Mouse (Mus musculus) small intestine, adult 2 months (tissue): ENCODE data around the gene 1700010I14Rik.

Source experiments
- CTCF ChIP-seq: fragments of 200-500 bp; IDR thresholded peaks from 2 replicates; pipeline ENCODE4 v1.5.1; 2012; ENCODE audit warnings: low read depth, mild to moderate bottlenecking, control low read depth, inconsistent platforms, low read length, moderate library complexity, mixed read lengths; ENCODE audit not compliant: insufficient replicate concordance, insufficient read length; ENCODE audit errors: extremely low read depth
- POLR2A ChIP-seq: fragments of 200-500 bp; IDR thresholded peaks from 2 replicates; pipeline ENCODE4 v1.6.1; 2012; ENCODE audit warnings: low read depth, mild to moderate bottlenecking, control low read depth, inconsistent platforms, low read length, moderate library complexity

GRCm38 (mm10) chr17:8961644-8962043 lies 26.5 kb upstream of the 1700010I14Rik start:
- TF ChIP-seq CTCF (no peak), POLR2A (no peak)
